Mouse (Mus musculus): ENCODE measurements at regions not wholly inside any gene's neighbourhood (a gene's known extent, or its start where the extent isn't known, plus 50 kb on each side); places are given as distances from the start of the nearest gene placed in this dataset.
"Not testable (repeated sequence)": the region's sequence is repeated elsewhere in the genome, so short reads cannot be mapped to it uniquely, and the experiment has no call there.

GRCm38 (mm10) chr12:40964996-40965395 is 58.9 kb upstream of the Immp2l start:
- Histone ChIP-seq H3K4me3 (replicated peaks in 1 of 3; ENCODE audit: low read depth in 2 of 3, low read length in 2 of 3, poor library complexity in 1 of 3) (no peak overlapping the region), H3K9ac (ENCODE audit: insufficient read depth, low read depth) (no peak overlapping the region), H3K27me3 (replicated peaks) (no peaks in the 10 kb centered on the region), H3K27ac (ENCODE audit: insufficient read depth, low read depth) (no peak overlapping the region), H3K4me2 (ENCODE audit: insufficient read depth, low read depth, poor library complexity, severe bottlenecking) (no peak overlapping the region), H3K36me3 (replicated peaks in 1 of 2; ENCODE audit: control insufficient read depth in 1 of 2, insufficient read depth in 1 of 2, low read length in 1 of 2) (no peaks in the 10 kb centered on the region), H3K9me3 (replicated peaks; ENCODE audit: low read length) (no peaks in the 10 kb centered on the region), H3K79me2 (replicated peaks; ENCODE audit: control insufficient read depth, extremely low read depth, insufficient read depth, poor library complexity, severe bottlenecking) (no peaks in the 10 kb centered on the region), H3K4me1 (ENCODE audit: control insufficient read depth in 1 of 2, insufficient read depth in 2 of 2) (no peaks in the 10 kb centered on the region)
- TF ChIP-seq CHD2 (IDR thresholded peaks at IDR 0.05; ENCODE audit: low read length) (no peak), MAX (IDR thresholded peaks at IDR 0.05; ENCODE audit: low read length) (no peak), JUN (IDR thresholded peaks at IDR 0.05; ENCODE audit: insufficient read depth, low read depth, low read length) (no peak), MAZ (IDR thresholded peaks at IDR 0.05; ENCODE audit: low read depth, low read length) (no peak), SIN3A (IDR thresholded peaks at IDR 0.05; ENCODE audit: low read length) (no peak), USF1 (IDR thresholded peaks at IDR 0.05; ENCODE audit: low read depth, low read length) (no peak), CHD1 (IDR thresholded peaks at IDR 0.05; ENCODE audit: low read depth, low read length) (no peak), BHLHE40 (IDR thresholded peaks at IDR 0.05; ENCODE audit: low read depth, low read length) (no peak), ZKSCAN1 (IDR thresholded peaks at IDR 0.05; ENCODE audit: borderline replicate concordance, low read depth, low read length) (no peak), JUND (conservative IDR thresholded peaks at IDR 0.05; ENCODE audit: low read depth, low read length) (no peak), SMC3 (IDR thresholded peaks at IDR 0.05; ENCODE audit: low read depth, low read length) (no peak), EP300 (IDR thresholded peaks at IDR 0.05; ENCODE audit: low read length) (no peak), RCOR1 (conservative IDR thresholded peaks at IDR 0.05; ENCODE audit: low read depth, low read length) (no peak), CTCF (conservative IDR thresholded peaks at IDR 0.05 in 1 of 2, IDR thresholded peaks at IDR 0.05 in 1 of 2; ENCODE audit: low read depth in 2 of 2, low read length in 2 of 2) (no peak), NRF1 (IDR thresholded peaks at IDR 0.05; ENCODE audit: low read depth, low read length) (no peak), USF2 (conservative IDR thresholded peaks at IDR 0.05; ENCODE audit: low read depth, low read length) (no peak)
- DNase-seq (ENCODE audit: extremely low read depth) = no peak
- in situ Hi-C loops (cut with MboI; ENCODE audit: low pct_ligation_motif_present, low pct_unique_long_range_greater_than_20kb, low sequenced_read_pairs) (no loop called here), dilution Hi-C loops (cut with MboI; ENCODE audit: extremely low pct_ligation_motif_present, extremely low pct_unique_long_range_greater_than_20kb, low sequenced_read_pairs) (no loop called here)

- dilution Hi-C loops (cut with MboI; ENCODE audit: extremely low pct_ligation_motif_present, extremely low pct_unique_long_range_greater_than_20kb, low sequenced_read_pairs) (no loop called here), in situ Hi-C loops (cut with MboI; ENCODE audit: low pct_ligation_motif_present, low pct_unique_long_range_greater_than_20kb, low sequenced_read_pairs) (no loop called here)
- TF ChIP-seq EP300 (IDR thresholded peaks at IDR 0.05; ENCODE audit: low read length) (no peak), MAX (IDR thresholded peaks at IDR 0.05; ENCODE audit: low read length) (no peak), TBP (conservative IDR thresholded peaks at IDR 0.05; ENCODE audit: low read depth, low read length) (no peak), CHD1 (IDR thresholded peaks at IDR 0.05; ENCODE audit: low read depth, low read length) (no peak), USF2 (conservative IDR thresholded peaks at IDR 0.05; ENCODE audit: low read depth, low read length) (no peak), ELF1 (IDR thresholded peaks at IDR 0.05; ENCODE audit: low read depth, low read length) (no peak), ZMIZ1 (IDR thresholded peaks at IDR 0.05; ENCODE audit: low read depth, low read length) (no peak), UBTF (IDR thresholded peaks at IDR 0.05; ENCODE audit: low read depth, low read length) (no peak)
- no peak overlapping the region for H3K9ac ChIP-seq (ENCODE audit: insufficient read depth, low read depth)
- peaks cover 5% of the 10 kb centered on the region for H3K9me3 ChIP-seq (replicated peaks; ENCODE audit: low read length)
- H3K4me3 ChIP-seq (replicated peaks in 1 of 3; ENCODE audit: low read depth in 2 of 3, low read length in 2 of 3, poor library complexity in 1 of 3) = no peak overlapping the region
- no peak overlapping the region for H3K4me2 ChIP-seq (ENCODE audit: insufficient read depth, low read depth, poor library complexity, severe bottlenecking)
- no peaks in the 10 kb centered on the region for H3K27me3 ChIP-seq (replicated peaks)
- DNase-seq (ENCODE audit: extremely low read depth) = no peak
- no peaks in the 10 kb centered on the region for H3K79me2 ChIP-seq (replicated peaks; ENCODE audit: control insufficient read depth, extremely low read depth, insufficient read depth, poor library complexity, severe bottlenecking)
- H3K36me3 ChIP-seq (replicated peaks in 1 of 2; ENCODE audit: control insufficient read depth in 1 of 2, insufficient read depth in 1 of 2, low read length in 1 of 2) = no peaks in the 10 kb centered on the region
- no peak overlapping the region for H3K27ac ChIP-seq (ENCODE audit: insufficient read depth, low read depth)
- no peaks in the 10 kb centered on the region for H3K4me1 ChIP-seq (ENCODE audit: control insufficient read depth in 1 of 2, insufficient read depth in 2 of 2)
Observed at GRCm38 (mm10) chr12:40966308-40966707, 57.6 kb upstream of the Immp2l start.

- H3K9me3 ChIP-seq (replicated peaks; ENCODE audit: low read length); DNase-seq (ENCODE audit: extremely low read depth); in situ Hi-C loops (cut with MboI; ENCODE audit: low pct_ligation_motif_present, low pct_unique_long_range_greater_than_20kb, low sequenced_read_pairs); H3K36me3 ChIP-seq (replicated peaks in 1 of 2; ENCODE audit: control insufficient read depth in 1 of 2, insufficient read depth in 1 of 2, low read length in 1 of 2); H3K4me3 ChIP-seq (replicated peaks in 1 of 3; ENCODE audit: low read depth in 2 of 3, low read length in 2 of 3, poor library complexity in 1 of 3); H3K27ac ChIP-seq (ENCODE audit: insufficient read depth, low read depth); H3K79me2 ChIP-seq (replicated peaks; ENCODE audit: control insufficient read depth, extremely low read depth, insufficient read depth, poor library complexity, severe bottlenecking); H3K4me2 ChIP-seq (ENCODE audit: insufficient read depth, low read depth, poor library complexity, severe bottlenecking); H3K4me1 ChIP-seq (ENCODE audit: control insufficient read depth in 1 of 2, insufficient read depth in 2 of 2); H3K27me3 ChIP-seq (replicated peaks); dilution Hi-C loops (cut with MboI; ENCODE audit: extremely low pct_ligation_motif_present, extremely low pct_unique_long_range_greater_than_20kb, low sequenced_read_pairs); H3K9ac ChIP-seq (ENCODE audit: insufficient read depth, low read depth): not testable (repeated sequence)
Observed at GRCm38 (mm10) chr12:40966723-40967122, 57.2 kb upstream of the Immp2l start.
